Mouse (Mus musculus): ENCODE data around the gene Cdh13.

- TF ChIP-seq CTCF (IDR thresholded peaks at IDR 0.05; ENCODE audit: borderline replicate concordance, insufficient read depth, low read depth, low read length) (no peak), POLR2A (IDR thresholded peaks at IDR 0.05; ENCODE audit: borderline replicate concordance, insufficient read depth, low read length) (no peak)
Measured at GRCm38 (mm10) chr8:118618195-118618594, 334.7 kb downstream of the Cdh13 start.
